Comparison of ENCODE assay signal across 11 mouse cellular contexts in the genomic region with DNA sequence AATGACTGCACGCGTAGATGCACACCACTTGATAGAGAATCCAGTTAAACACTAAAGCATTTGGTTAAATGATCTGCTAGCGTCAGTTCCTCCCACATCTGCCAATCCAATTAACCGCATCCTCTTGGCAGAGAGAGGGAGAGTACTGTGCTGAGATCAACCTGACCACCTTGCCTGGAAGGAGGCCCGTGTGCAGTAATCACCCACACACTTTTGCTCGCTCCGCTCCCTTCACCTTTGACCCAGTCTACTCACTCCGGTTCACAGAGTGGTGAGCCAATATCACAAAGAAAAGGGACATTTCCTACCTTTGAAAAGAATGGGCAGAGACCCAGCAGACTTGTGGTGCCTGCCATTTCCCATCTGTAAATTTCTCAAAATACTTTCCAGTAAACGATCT.
DNase-seq lines count a peak whose midpoint lies in the region; ATAC-seq and TF ChIP-seq lines count a peak whose summit lies in the region.
"Had no signal": no experiment of that assay in that cellular context is flagged by ENCODE, and none has a peak within 500 bp of the region (broad histone marks: within the 10 kb centered on the region; RNA-seq: fewer than 3 reads in every experiment).

No protein-coding gene starts in this region.

- no peaks in the 10 kb centered on the region for H3K27me3 ChIP-seq in lung, embryonic 15.5 days
- H3K27me3 ChIP-seq in cerebellum, adult 2 months (ENCODE audit: control insufficient read depth, insufficient read depth, low read length), result no peaks in the 10 kb centered on the region; the same call in 1 of the 2 replicates
- H3K27me3 ChIP-seq: limb, embryonic 15.5 days; neural tube, embryonic 15.5 days had no signal

- H3K9me3 ChIP-seq in lung, embryonic 15.5 days, result no peaks in the 10 kb centered on the region
- H3K9me3 ChIP-seq: limb, embryonic 15.5 days; neural tube, embryonic 15.5 days had no signal

- peak overlapping the region; percentile 57 for H3K27ac ChIP-seq in lung, embryonic 15.5 days
- H3K27ac ChIP-seq in cerebellum, adult 2 months (ENCODE audit: insufficient read depth, low read length), result no peak overlapping the region
- H3K27ac ChIP-seq: limb, embryonic 15.5 days; neural tube, embryonic 15.5 days had no signal

- no peak overlapping the region for H3K4me2 ChIP-seq in lung, embryonic 15.5 days
- H3K4me2 ChIP-seq: limb, embryonic 15.5 days; neural tube, embryonic 15.5 days had no signal

- no peak overlapping the region for H3K4me3 ChIP-seq in lung, embryonic 15.5 days
- no peak overlapping the region for H3K4me3 ChIP-seq in cerebellum, adult 2 months (replicated peaks; ENCODE audit: insufficient read depth, low read depth, low read length)
- H3K4me3 ChIP-seq: limb, embryonic 15.5 days; neural tube, embryonic 15.5 days had no signal

- peak; percentile 88 for DNase-seq in 416B (ENCODE audit: low read depth)
- peak; percentile 81 for DNase-seq in T-cell, adult 2 months (ENCODE audit: low spot score)
- DNase-seq in heart, postnatal 14 days, result peak; percentile 45 to 52
- no peak for DNase-seq in cerebellum, adult 2 months
- DNase-seq in left cerebral cortex, postnatal 36 days (ENCODE audit: low spot score in 2 of 2), result no peak
- no peak for DNase-seq in thymus, postnatal 36 days
- no peak for DNase-seq in right cerebral cortex, adult 2 months (ENCODE audit: low spot score in 2 of 2)
- DNase-seq: cerebellum, postnatal 25 days had no signal

- no peak for TF ChIP-seq POLR2A in cerebellum, adult 2 months (IDR thresholded peaks at IDR 0.05; ENCODE audit: borderline replicate concordance, insufficient read depth, low read length)

- H3K4me1 ChIP-seq in lung, embryonic 15.5 days, result peaks cover 11% of the 10 kb centered on the region; the same call in 1 of the 2 replicates
- H3K4me1 ChIP-seq in cerebellum, adult 2 months (ENCODE audit: control insufficient read depth, insufficient read depth, low read length), result no peaks in the 10 kb centered on the region

- intact Hi-C loops in heart, postnatal 14 days (cut with DNase I), result loop anchor here (10.0 kb wide), 1 partner anchor 510 kb away; no protein-coding TSS in a partner anchor
- intact Hi-C loops in left cerebral cortex, postnatal 36 days (cut with DNase I), result no loop called here

- TF ChIP-seq CTCF in cerebellum, adult 2 months (IDR thresholded peaks at IDR 0.05; ENCODE audit: borderline replicate concordance, insufficient read depth, low read depth, low read length), result no peak

- no peaks in the 10 kb centered on the region for H3K36me3 ChIP-seq in lung, embryonic 15.5 days
- H3K36me3 ChIP-seq: limb, embryonic 15.5 days; neural tube, embryonic 15.5 days had no signal

- no peak overlapping the region for H3K9ac ChIP-seq in lung, embryonic 15.5 days
- H3K9ac ChIP-seq: limb, embryonic 15.5 days; neural tube, embryonic 15.5 days had no signal

- 72% methylated on average over 9 of the region's 9 CpGs for WGBS in lung, embryonic 15.5 days
- 59% methylated on average over 9 of the region's 9 CpGs for WGBS in cerebellum, adult 2 months

- no peak; the same call in 1 of the 2 replicates for ATAC-seq in lung, embryonic 15.5 days (ENCODE audit: borderline replicate concordance, extremely low read depth, low FRiP score, low TSS enrichment)

Comparison
In these comparisons a context has a peak if more than half of its experiments do, and no peak if none do; other contexts are left out.
1. DNase-seq: peak in 416B (single experiment), T-cell, adult 2 months (single experiment) and heart, postnatal 14 days (2 of 2); none in cerebellum, adult 2 months (0 of 2), left cerebral cortex, postnatal 36 days (0 of 2), thymus, postnatal 36 days (0 of 2) and right cerebral cortex, adult 2 months (0 of 2).